10 mouse cellular contexts compared by ENCODE assay signal in genomic region chr1:132385711-132386110, GRCm38 (mm10). TPM values are rescaled to one million over a fixed set of nuclear protein-coding genes. Genes with fewer than 3 reads are reported as not detected.
DNase-seq lines count a peak whose midpoint lies in the region; ATAC-seq and TF ChIP-seq lines count a peak whose summit lies in the region.
"Had no signal": no experiment of that assay in that cellular context is flagged by ENCODE, and none has a peak within 500 bp of the region (broad histone marks: within the 10 kb centered on the region; RNA-seq: fewer than 3 reads in every experiment).

No protein-coding gene starts in this region.

- H3K9me3 ChIP-seq in forebrain, embryonic 11.5 days (ENCODE audit: control insufficient read depth, low read length) = no peaks in the 10 kb centered on the region
- no peaks in the 10 kb centered on the region for H3K9me3 ChIP-seq in forebrain, embryonic 15.5 days
- H3K9me3 ChIP-seq in midbrain, embryonic 14.5 days (ENCODE audit: control insufficient read depth, low read length) = no peaks in the 10 kb centered on the region
- no peaks in the 10 kb centered on the region for H3K9me3 ChIP-seq in midbrain, embryonic 10.5 days (replicated peaks)
- H3K9me3 ChIP-seq in liver, embryonic 12.5 days (replicated peaks) = no peaks in the 10 kb centered on the region
- H3K9me3 ChIP-seq in lung, postnatal 0 days (ENCODE audit: low read length) = no peaks in the 10 kb centered on the region
- H3K9me3 ChIP-seq: limb, embryonic 12.5 days had no signal

- no peak for TF ChIP-seq CTCF in lung, postnatal 0 days (IDR thresholded peaks at IDR 0.05)

- H3K27me3 ChIP-seq in forebrain, embryonic 11.5 days (ENCODE audit: control insufficient read depth, insufficient read depth, low read length) = no peaks in the 10 kb centered on the region
- H3K27me3 ChIP-seq in forebrain, embryonic 15.5 days = no peaks in the 10 kb centered on the region
- H3K27me3 ChIP-seq in midbrain, embryonic 14.5 days (ENCODE audit: control insufficient read depth, insufficient read depth, low read length) = no peaks in the 10 kb centered on the region
- no peaks in the 10 kb centered on the region for H3K27me3 ChIP-seq in midbrain, embryonic 10.5 days (ENCODE audit: low read depth, poor library complexity, severe bottlenecking)
- no peaks in the 10 kb centered on the region for H3K27me3 ChIP-seq in liver, embryonic 12.5 days (replicated peaks)
- H3K27me3 ChIP-seq in lung, postnatal 0 days (replicated peaks; ENCODE audit: insufficient read depth, low read length) = no peaks in the 10 kb centered on the region
- H3K27me3 ChIP-seq: limb, embryonic 12.5 days had no signal

- H3K27ac ChIP-seq in forebrain, embryonic 11.5 days (ENCODE audit: low read depth, low read length) = no peak overlapping the region
- H3K27ac ChIP-seq in forebrain, embryonic 15.5 days (replicated peaks) = no peak overlapping the region
- peak overlapping the region; percentile 42; the same call in 1 of the 2 replicates for H3K27ac ChIP-seq in midbrain, embryonic 14.5 days (replicated peaks; ENCODE audit: low read depth, low read length)
- no peak overlapping the region; the same call in 1 of the 2 replicates for H3K27ac ChIP-seq in midbrain, embryonic 10.5 days (replicated peaks)
- H3K27ac ChIP-seq in liver, embryonic 12.5 days = peak overlapping the region; percentile 71
- no peak overlapping the region for H3K27ac ChIP-seq in lung, postnatal 0 days (ENCODE audit: low read length)
- H3K27ac ChIP-seq: limb, embryonic 12.5 days had no signal

- H3K4me1 ChIP-seq in forebrain, embryonic 11.5 days (replicated peaks; ENCODE audit: control insufficient read depth, insufficient read depth, low read length) = peaks cover 21% of the 10 kb centered on the region
- peaks cover 69% of the 10 kb centered on the region for H3K4me1 ChIP-seq in forebrain, embryonic 15.5 days
- peaks cover 57% of the 10 kb centered on the region for H3K4me1 ChIP-seq in midbrain, embryonic 14.5 days (ENCODE audit: control insufficient read depth, insufficient read depth, low read length)
- H3K4me1 ChIP-seq in midbrain, embryonic 10.5 days = peaks cover 71% of the 10 kb centered on the region
- H3K4me1 ChIP-seq in liver, embryonic 12.5 days = peaks cover 98% of the 10 kb centered on the region
- H3K4me1 ChIP-seq in lung, postnatal 0 days (ENCODE audit: insufficient read depth, low read depth, low read length) = peaks cover 7% of the 10 kb centered on the region; the same call in 1 of the 2 replicates

- 85% methylated on average over 4 of the region's 4 CpGs for WGBS in forebrain, embryonic 11.5 days
- 83% methylated on average over 4 of the region's 4 CpGs for WGBS in forebrain, embryonic 15.5 days
- 91% methylated on average over 4 of the region's 4 CpGs for WGBS in midbrain, embryonic 14.5 days
- WGBS in midbrain, embryonic 10.5 days = 91% methylated on average over 4 of the region's 4 CpGs
- WGBS in liver, embryonic 12.5 days (ENCODE audit: insufficient replicate concordance) = 62% methylated on average over 4 of the region's 4 CpGs
- 46% methylated on average over 4 of the region's 4 CpGs for WGBS in lung, postnatal 0 days

- no peak overlapping the region for H3K4me3 ChIP-seq in forebrain, embryonic 11.5 days (ENCODE audit: low read depth, low read length)
- no peak overlapping the region for H3K4me3 ChIP-seq in forebrain, embryonic 15.5 days
- H3K4me3 ChIP-seq in midbrain, embryonic 14.5 days (replicated peaks; ENCODE audit: low read depth, low read length) = no peak overlapping the region
- H3K4me3 ChIP-seq in midbrain, embryonic 10.5 days = no peak overlapping the region
- peak overlapping the region; percentile 23; the same call in 1 of the 2 replicates for H3K4me3 ChIP-seq in liver, embryonic 12.5 days
- H3K4me3 ChIP-seq in lung, postnatal 0 days (ENCODE audit: low read depth, low read length) = no peak overlapping the region
- H3K4me3 ChIP-seq: limb, embryonic 12.5 days had no signal

- DNase-seq in forebrain, embryonic 11.5 days (ENCODE audit: low spot score) = peak; percentile 24
- DNase-seq in midbrain, embryonic 14.5 days = no peak
- no peak for DNase-seq in midbrain, embryonic 10.5 days (ENCODE audit: low spot score)
- no peak for DNase-seq in MN1 (ENCODE audit: low spot score)
- DNase-seq in lung, postnatal 0 days (ENCODE audit: low spot score) = no peak
- DNase-seq: heart, postnatal 36 days; thymus, adult 2 months had no signal

- no peak for TF ChIP-seq EP300 in lung, postnatal 0 days (IDR thresholded peaks at IDR 0.05)

- ATAC-seq in forebrain, embryonic 11.5 days (replicated peaks; ENCODE audit: low FRiP score) = no peak
- no peak for ATAC-seq in forebrain, embryonic 15.5 days (replicated peaks)
- no peak for ATAC-seq in midbrain, embryonic 14.5 days (ENCODE audit: low FRiP score, low TSS enrichment)
- ATAC-seq in liver, embryonic 12.5 days = no peak
- no peak for ATAC-seq in lung, postnatal 0 days

- no peak overlapping the region for H3K9ac ChIP-seq in forebrain, embryonic 11.5 days (ENCODE audit: low read length)
- H3K9ac ChIP-seq in forebrain, embryonic 15.5 days (replicated peaks) = no peak overlapping the region
- H3K9ac ChIP-seq in midbrain, embryonic 14.5 days (replicated peaks; ENCODE audit: low read length) = no peak overlapping the region
- H3K9ac ChIP-seq in liver, embryonic 12.5 days = peak overlapping the region; percentile 85
- H3K9ac ChIP-seq in lung, postnatal 0 days (replicated peaks; ENCODE audit: low read depth) = no peak overlapping the region
- H3K9ac ChIP-seq: limb, embryonic 12.5 days had no signal

- H3K4me2 ChIP-seq in forebrain, embryonic 11.5 days (ENCODE audit: low read depth, low read length, severe bottlenecking) = no peak overlapping the region
- H3K4me2 ChIP-seq in forebrain, embryonic 15.5 days (replicated peaks) = no peak overlapping the region
- H3K4me2 ChIP-seq in midbrain, embryonic 14.5 days (ENCODE audit: low read length) = peak overlapping the region; percentile 15; the same call in 1 of the 2 replicates
- peak overlapping the region; percentile 96 for H3K4me2 ChIP-seq in liver, embryonic 12.5 days
- no peak overlapping the region for H3K4me2 ChIP-seq in lung, postnatal 0 days (replicated peaks; ENCODE audit: low read depth, low read length)

- H3K36me3 ChIP-seq in forebrain, embryonic 11.5 days (ENCODE audit: control insufficient read depth, insufficient read depth, low read length) = no peaks in the 10 kb centered on the region; the same call in 1 of the 2 replicates
- H3K36me3 ChIP-seq in forebrain, embryonic 15.5 days = no peaks in the 10 kb centered on the region
- peaks cover 9% of the 10 kb centered on the region; the same call in 1 of the 2 replicates for H3K36me3 ChIP-seq in midbrain, embryonic 14.5 days (ENCODE audit: control insufficient read depth, insufficient read depth, low read length)
- peaks cover 22% of the 10 kb centered on the region for H3K36me3 ChIP-seq in midbrain, embryonic 10.5 days
- peaks cover 38% of the 10 kb centered on the region for H3K36me3 ChIP-seq in liver, embryonic 12.5 days
- 0 out of 2 replicates have a peak, but pooled peaks cover 6% of the 10 kb centered on the region for H3K36me3 ChIP-seq in lung, postnatal 0 days (ENCODE audit: insufficient read depth, low read length)

RNA-seq across cellular contexts. Expression of gene Tmcc2, which starts 5.4 kb away (rescaled TPM):
- 13.3 and 16.1 TPM in 2 replicates for polyA plus RNA-seq in forebrain, embryonic 11.5 days (2014; fragmentation: Nextera tagmentation; extraction: Ambion mirVana)
- 33.1 and 33.3 TPM in 2 replicates for polyA plus RNA-seq in forebrain, embryonic 15.5 days (2015; fragmentation: Nextera tagmentation; extraction: Ambion mirVana)
- 28.4 and 29.1 TPM in 2 replicates for polyA plus RNA-seq in midbrain, embryonic 14.5 days (2014; fragmentation: Nextera tagmentation; extraction: Ambion mirVana)
- polyA plus RNA-seq in midbrain, embryonic 10.5 days (2016; fragmentation: Nextera tagmentation; extraction: Ambion mirVana) = 9.6 and 13.3 TPM in 2 replicates
- 342 and 350 TPM in 2 replicates for polyA plus RNA-seq in liver, embryonic 12.5 days (2016; fragmentation: Nextera tagmentation; extraction: Ambion mirVana)
- polyA plus RNA-seq in lung, postnatal 0 days (2015; fragmentation: Nextera tagmentation; extraction: Ambion mirVana) = 28.8 and 37.2 TPM in 2 replicates

RNA-seq across cellular contexts. Expression of gene Dstyk, which starts 31.6 kb away (rescaled TPM):
- 13.6 and 15.7 TPM in 2 replicates for polyA plus RNA-seq in forebrain, embryonic 11.5 days (2014; fragmentation: Nextera tagmentation; extraction: Ambion mirVana)
- polyA plus RNA-seq in forebrain, embryonic 15.5 days (2015; fragmentation: Nextera tagmentation; extraction: Ambion mirVana) = 11.3 and 13.2 TPM in 2 replicates
- polyA plus RNA-seq in midbrain, embryonic 14.5 days (2014; fragmentation: Nextera tagmentation; extraction: Ambion mirVana) = 10.6 and 11.4 TPM in 2 replicates
- 11.8 and 13.9 TPM in 2 replicates for polyA plus RNA-seq in midbrain, embryonic 10.5 days (2016; fragmentation: Nextera tagmentation; extraction: Ambion mirVana)
- 5.8 and 6.6 TPM in 2 replicates for polyA plus RNA-seq in liver, embryonic 12.5 days (2016; fragmentation: Nextera tagmentation; extraction: Ambion mirVana)
- 12.2 and 14.4 TPM in 2 replicates for polyA plus RNA-seq in lung, postnatal 0 days (2015; fragmentation: Nextera tagmentation; extraction: Ambion mirVana)

Comparison
In these comparisons a context has a peak if more than half of its experiments do, and no peak if none do; other contexts are left out.
1. H3K27ac ChIP-seq: peak in midbrain, embryonic 14.5 days (single experiment) and liver, embryonic 12.5 days (single experiment); none in forebrain, embryonic 11.5 days (single experiment), forebrain, embryonic 15.5 days (single experiment), midbrain, embryonic 10.5 days (single experiment) and lung, postnatal 0 days (single experiment).
2. H3K4me2 ChIP-seq: peak in midbrain, embryonic 14.5 days (single experiment) and liver, embryonic 12.5 days (single experiment); none in forebrain, embryonic 11.5 days (single experiment), forebrain, embryonic 15.5 days (single experiment) and lung, postnatal 0 days (single experiment).